Mouse (Mus musculus): Measurements from ENCODE around the gene Apoa4. TPM values are rescaled to one million over a fixed set of nuclear protein-coding genes. Genes with fewer than 3 reads are reported as not detected.

Apoa4 gene
- total RNA-seq, 2 experiments from 2014 or later: not detected

GRCm38 (mm10) chr9:46270782-46271181 lies 30.3 kb downstream of the Apoa4 start:
- DNase-seq: no peak
- intact Hi-C loops (cut with DNase I): loop anchor here (5.0 kb wide), 1 partner anchor 363 kb away; the partner anchor contains the start of genes Pcsk7 and Rnf214

- intact Hi-C loops (cut with DNase I): loop anchor here (5.0 kb wide), 1 partner anchor 365 kb away; the partner anchor contains the start of genes Pcsk7 and Rnf214
- DNase-seq: no peak
These were observed 31.6 kb downstream of the Apoa4 start for GRCm38 (mm10) chr9:46272070-46272469.

GRCm38 (mm10) chr9:46272677-46273454 lies 32.4 kb downstream of the Apoa4 start, which contains the start of gene Zpr1:
Zpr1 (plus strand) TSS chr9:46273064.
- peak; percentile 87 to 89 for DNase-seq
- intact Hi-C loops (cut with DNase I): loop anchor here (1.0 to 5.0 kb wide), 2 partner anchors 9 to 366 kb away; partner anchors contain the start of genes Pcsk7 and Rnf214

- intact Hi-C loops (cut with DNase I): loop anchor here (5.0 kb wide), 1 partner anchor 367 kb away; the partner anchor contains the start of genes Pcsk7 and Rnf214
- DNase-seq: no peak
These were observed 34.0 kb downstream of the Apoa4 start for GRCm38 (mm10) chr9:46274494-46274893.

- peak; percentile 98 to 99 for DNase-seq
- intact Hi-C loops (cut with DNase I): loop anchor here (1.0 kb wide), 1 partner anchor 10 kb away; the partner anchor contains the start of gene Zpr1
These were observed 42.3 kb downstream of the Apoa4 start, which contains the start of gene Bud13 for GRCm38 (mm10) chr9:46282631-46283436. Bud13 (plus strand) TSS chr9:46283008.

Other genes starting within 250 kb of the Apoa4 start
- gene Pafah1b2, start 228.0 kb upstream of the Apoa4 start, total RNA-seq (2021): 10 to 100 TPM; 48.1 to 50.0 TPM
- 10 to 100 TPM; 75.9 to 76.1 TPM for gene Sik3, start 227.9 kb upstream of the Apoa4 start, total RNA-seq (2021)
- not detected for gene Apoa1, start 12.1 kb upstream of the Apoa4 start, total RNA-seq (2021)
- gene Apoc3, start 5.1 kb upstream of the Apoa4 start, total RNA-seq (2021): not detected
- gene Apoa5, start 27.9 kb downstream of the Apoa4 start, total RNA-seq (2021): not detected
- gene Zpr1, start 32.4 kb downstream of the Apoa4 start, total RNA-seq (2021): 10 to 100 TPM; 19.5 to 24.6 TPM
- 1 to 10 TPM; 7.5 to 9.1 TPM for gene Bud13, start 42.3 kb downstream of the Apoa4 start, total RNA-seq (2021)
- not detected for gene 4931429L15Rik, start 79.3 kb downstream of the Apoa4 start, total RNA-seq (2021)